Mouse (Mus musculus) stomach, postnatal 0 days (tissue): Measurements from ENCODE around the gene Olfr1465. TPM values are rescaled to one million over a fixed set of nuclear protein-coding genes. Genes with fewer than 3 reads are reported as not detected.

Experiments used
- ATAC-seq: fragments of 200-750 bp; cut with Nextera tagmentation; 2 replicates; pipeline ENCODE4 v1.8.0; 2017; ENCODE audit not compliant: low FRiP score, low TSS enrichment
- DNase-seq: peaks from one replicate; pipeline ENCODE4 v3.0.0-alpha.2; 2016; ENCODE audit warnings: low spot score
- H3K27ac ChIP-seq: fragments of 300-500 bp; sonication (generic); replicated peaks from 2 replicates; pipeline ENCODE4 v1.5.1; 2014; ENCODE audit warnings: mild to moderate bottlenecking, control low read depth
- H3K27me3 ChIP-seq: fragments of 300-500 bp; sonication (generic); 2 replicates; pipeline ENCODE4 v1.6.1; 2014; ENCODE audit warnings: low read length; ENCODE audit not compliant: control insufficient read depth, insufficient read depth
- H3K36me3 ChIP-seq: fragments of 300-500 bp; sonication (generic); 2 replicates; pipeline ENCODE4 v1.6.1; 2014; ENCODE audit warnings: low read length, mixed read lengths; ENCODE audit not compliant: control insufficient read depth, insufficient read depth
- H3K4me1 ChIP-seq: fragments of 300-500 bp; sonication (generic); replicated peaks from 2 replicates; pipeline ENCODE4 v1.6.1; 2014; ENCODE audit warnings: antibody characterized with exemption; ENCODE audit not compliant: control insufficient read depth, insufficient read depth
- H3K4me2 ChIP-seq: fragments of 300-500 bp; sonication (generic); replicated peaks from 2 replicates; pipeline ENCODE4 v1.6.1; 2014; ENCODE audit warnings: low read depth, mild to moderate bottlenecking, control low read depth, moderate library complexity
- H3K4me3 ChIP-seq: fragments of 300-500 bp; sonication (generic); 2 replicates; pipeline ENCODE4 v1.5.1; 2014; ENCODE audit warnings: low read depth, low read length, control low read depth
- H3K9ac ChIP-seq: fragments of 300-500 bp; sonication (generic); 2 replicates; pipeline ENCODE4 v1.6.1; 2014; ENCODE audit warnings: mild to moderate bottlenecking, low read length, control low read depth, mixed read lengths
- H3K9me3 ChIP-seq: fragments of 300-500 bp; sonication (generic); 2 replicates; pipeline ENCODE4 v1.6.1; 2016; ENCODE audit warnings: low read length; ENCODE audit not compliant: control insufficient read depth
- CTCF ChIP-seq: IDR thresholded peaks from 2 replicates; pipeline ENCODE4 v1.5.1; 2016; ENCODE audit warnings: antibody characterized with exemption, low read depth, mild to moderate bottlenecking, moderate library complexity
- EP300 ChIP-seq: optimal IDR thresholded peaks from 2 replicates; pipeline ENCODE3; 2016; ENCODE audit warnings: antibody characterized with exemption
- WGBS: fragments of 180-500 bp; shearing (Covaris S2); extraction: QIAGEN DNeasy Blood & Tissue Kit; methylation state at CpG from one replicate; pipeline ENCODE4 v1.1.7; 2014; 5-methylcytosine and 5-hydroxymethylcytosine counted together
- polyA plus RNA-seq: library from polyadenylated mRNA; unstranded; fragments of >200 nt; fragmentation: Nextera tagmentation; extraction: Ambion mirVana; gene quantifications from 2 replicates; pipeline ENCODE4 v1.2.1, GENCODE M21; 2015

Olfr1465 gene
- not detected in 2 replicates for polyA plus RNA-seq

DNA sequence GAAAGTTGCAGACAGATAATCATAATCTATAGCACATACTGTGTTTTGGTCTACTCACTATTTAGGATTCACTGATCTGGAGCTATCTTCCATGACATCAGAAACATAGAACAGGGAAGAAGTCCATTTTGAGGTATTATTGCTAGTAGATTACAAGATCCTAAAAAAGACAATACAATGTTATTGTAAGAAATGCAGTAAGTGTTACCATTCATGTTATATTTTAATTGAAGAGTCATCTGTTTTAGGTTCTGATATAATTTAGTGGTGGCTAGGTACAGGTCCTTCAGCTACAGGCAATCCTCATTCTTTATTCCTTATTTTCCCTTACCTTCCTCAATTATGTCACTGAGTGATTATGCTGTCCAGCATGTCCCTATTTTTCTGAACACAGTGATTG is at the start of gene Olfr1465:
Olfr1465 (minus strand) TSS at position 101 of the 400 bp plus-strand sequence.
- Histone ChIP-seq H3K4me3 (no peak within 1 kb of the TSS), H3K4me1 (no peaks in the 10 kb centered on the region), H3K9ac (no peak within 1 kb of the TSS), H3K27me3 (no peaks in the 10 kb centered on the region), H3K36me3 (no peaks in the 10 kb centered on the region), H3K9me3 (no peaks in the 10 kb centered on the region), H3K4me2 (no peak within 1 kb of the TSS), H3K27ac (no peak within 1 kb of the TSS)
- DNase-seq: no peak
- TF ChIP-seq CTCF (no peak), EP300 (no peak)
- ATAC-seq: no peak

GRCm38 (mm10) chr19:13361936-13362335 is 46.6 kb upstream of the Olfr1465 start, which contains the start of gene Olfr1467:
Gene Olfr1467, plus strand, starts transcription at chr19:13362236.
- no peaks in the 10 kb centered on the region for H3K4me1 ChIP-seq
- H3K4me2 ChIP-seq: no peak within 1 kb of the TSS
- WGBS: 66% methylated on average over 2 of the region's 2 CpGs
- no peak within 1 kb of the TSS for H3K27ac ChIP-seq
- H3K4me3 ChIP-seq: no peak within 1 kb of the TSS
- ATAC-seq (no peak), DNase-seq (no peak)
- TF ChIP-seq CTCF: no peak
- TF ChIP-seq EP300: no peak
- no peaks in the 10 kb centered on the region for H3K27me3 ChIP-seq
- no peaks in the 10 kb centered on the region for H3K36me3 ChIP-seq
- no peaks in the 10 kb centered on the region for H3K9me3 ChIP-seq
- H3K9ac ChIP-seq: no peak within 1 kb of the TSS

DNA sequence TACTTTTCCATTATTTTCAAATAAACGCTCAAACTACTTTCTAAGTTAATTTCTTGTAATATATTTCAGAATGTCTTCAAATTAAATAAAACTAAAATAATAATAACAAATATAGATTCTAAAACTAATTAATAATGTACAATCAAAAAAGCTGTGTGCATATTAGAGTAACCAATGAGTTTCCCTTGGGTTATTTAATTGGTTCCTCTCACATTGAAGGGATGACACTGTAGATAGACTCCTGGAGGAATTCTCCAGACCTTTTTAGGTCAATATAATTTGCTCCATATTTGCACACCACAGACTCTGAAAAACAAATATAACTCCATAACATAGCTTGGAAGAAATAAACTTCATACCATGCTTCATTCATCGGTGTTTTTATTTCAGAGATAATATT is 23.2 kb upstream of the Olfr1465 start, which contains the start of gene Olfr1466:
Olfr1466 (plus strand) TSS at position 301 of the 400 bp plus-strand sequence.
- no peak within 1 kb of the TSS for H3K4me2 ChIP-seq
- WGBS: 82% methylated on average over 2 of the region's 2 CpGs
- H3K9me3 ChIP-seq: no peaks in the 10 kb centered on the region
- ATAC-seq (no peak), DNase-seq (no peak)
- H3K36me3 ChIP-seq: no peaks in the 10 kb centered on the region
- H3K27me3 ChIP-seq: no peaks in the 10 kb centered on the region
- no peak within 1 kb of the TSS for H3K4me3 ChIP-seq
- H3K9ac ChIP-seq: no peak within 1 kb of the TSS
- no peaks in the 10 kb centered on the region for H3K4me1 ChIP-seq
- H3K27ac ChIP-seq: no peak within 1 kb of the TSS
- no peak for TF ChIP-seq EP300
- no peak for TF ChIP-seq CTCF

Other genes with a start within 250 kb of the Olfr1465 start
- gene Olfr1457, start 217.7 kb downstream of the Olfr1465 start, polyA plus RNA-seq: not detected in 2 replicates
- gene Olfr1458, start 208.8 kb downstream of the Olfr1465 start, polyA plus RNA-seq: not detected in 2 replicates
- gene Olfr1459, start 166.0 kb downstream of the Olfr1465 start, polyA plus RNA-seq: 0.02 TPM in 1 of 2 replicates, not detected in the other
- gene Olfr1461, start 152.5 kb downstream of the Olfr1465 start, polyA plus RNA-seq: not detected in 2 replicates
- not detected in 2 replicates for gene Olfr1462, start 129.8 kb downstream of the Olfr1465 start, polyA plus RNA-seq
- not detected in 2 replicates for gene Olfr1463, start 84.2 kb downstream of the Olfr1465 start, polyA plus RNA-seq
- not detected in 2 replicates for gene Olfr1466, start 23.3 kb upstream of the Olfr1465 start, polyA plus RNA-seq
- gene Olfr1467, start 46.7 kb upstream of the Olfr1465 start, polyA plus RNA-seq: 0.04 TPM in 1 of 2 replicates, not detected in the other
- not detected in 2 replicates for gene Olfr1469, start 92.3 kb upstream of the Olfr1465 start, polyA plus RNA-seq
- gene Olfr1471, start 127.9 kb upstream of the Olfr1465 start, polyA plus RNA-seq: not detected in 2 replicates
- not detected in 2 replicates for gene Olfr1472, start 140.5 kb upstream of the Olfr1465 start, polyA plus RNA-seq
- not detected in 2 replicates for gene Olfr1474, start 154.0 kb upstream of the Olfr1465 start, polyA plus RNA-seq
- not detected in 2 replicates for gene Olfr1475, start 164.7 kb upstream of the Olfr1465 start, polyA plus RNA-seq
- not detected in 2 replicates for gene Olfr1477, start 185.0 kb upstream of the Olfr1465 start, polyA plus RNA-seq
- not detected in 2 replicates for gene Olfr1480, start 212.4 kb upstream of the Olfr1465 start, polyA plus RNA-seq